Mouse (Mus musculus) CH12.LX (cell line): ENCODE measurements at regions not wholly inside any gene's neighbourhood (a gene's known extent, or its start where the extent isn't known, plus 50 kb on each side); places are given as distances from the start of the nearest gene placed in this dataset.

ENCODE experiments used
- CTCF ChIP-seq, 2 experiments: IDR thresholded peaks in 1 of 2; conservative IDR thresholded peaks in 1 of 2; 2 replicates each; pipeline ENCODE4 v1.5.1; 2011 to 2012; ENCODE audit warnings: low read depth in 2 of 2, low read length in 2 of 2, improper control_type of control experiment in 1 of 2, inconsistent platforms in 1 of 2, mild to moderate bottlenecking in 1 of 2, moderate library complexity in 1 of 2
- E2F4 ChIP-seq: IDR thresholded peaks from 2 replicates; pipeline ENCODE4 v1.6.1; 2011; ENCODE audit warnings: low read depth, low read length, improper control_type of control experiment; ENCODE audit not compliant: insufficient replicate concordance
- HCFC1 ChIP-seq: IDR thresholded peaks from 2 replicates; pipeline ENCODE4 v1.6.1; 2012; ENCODE audit warnings: low read depth, mild to moderate bottlenecking, inconsistent platforms, low read length, improper control_type of control experiment
- KAT2A ChIP-seq: IDR thresholded peaks from 2 replicates; pipeline ENCODE4 v1.6.1; 2012; ENCODE audit warnings: low read length, improper control_type of control experiment, inconsistent platforms; ENCODE audit not compliant: insufficient replicate concordance
- MEF2A ChIP-seq: IDR thresholded peaks from 2 replicates; pipeline ENCODE4 v1.6.1; 2014; ENCODE audit warnings: low read depth, mild to moderate bottlenecking, inconsistent platforms, low read length, improper control_type of control experiment, borderline replicate concordance
- MXI1 ChIP-seq: IDR thresholded peaks from 2 replicates; pipeline ENCODE4 v1.6.1; 2011; ENCODE audit warnings: mild to moderate bottlenecking, low read depth, low read length, improper control_type of control experiment
- POLR2A ChIP-seq: IDR thresholded peaks from 2 replicates; pipeline ENCODE4 v1.6.1; 2011; ENCODE audit warnings: low read depth, mild to moderate bottlenecking, improper control_type of control experiment, low read length
- TCF12 ChIP-seq: IDR thresholded peaks from 2 replicates; pipeline ENCODE4 v1.6.1; 2014; ENCODE audit warnings: low read depth, mild to moderate bottlenecking, inconsistent platforms, low read length, improper control_type of control experiment
- UBTF ChIP-seq: IDR thresholded peaks from 2 replicates; pipeline ENCODE4 v1.6.1; 2012; ENCODE audit warnings: low read depth, mild to moderate bottlenecking, inconsistent platforms, low read length, improper control_type of control experiment, moderate library complexity
- ZC3H11A ChIP-seq: IDR thresholded peaks from 2 replicates; pipeline ENCODE4 v1.6.1; 2012; ENCODE audit warnings: low read depth, mild to moderate bottlenecking, inconsistent platforms, low read length, improper control_type of control experiment
- ZKSCAN1 ChIP-seq: IDR thresholded peaks from 2 replicates; pipeline ENCODE4 v1.6.1; 2012; ENCODE audit warnings: low read depth, inconsistent platforms, low read length, improper control_type of control experiment, borderline replicate concordance
- ZMIZ1 ChIP-seq: IDR thresholded peaks from 2 replicates; pipeline ENCODE4 v1.6.1; 2012; ENCODE audit warnings: low read depth, mild to moderate bottlenecking, inconsistent platforms, low read length, improper control_type of control experiment

GRCm38 (mm10) chr11:89185862-89186261, 112.2 kb downstream of the Gm525 start:
- TF ChIP-seq ZC3H11A (no peak), MEF2A (no peak), ZKSCAN1 (no peak), POLR2A (no peak), HCFC1 (no peak), CTCF (conservative IDR thresholded peaks at IDR 0.05 in 1 of 2, IDR thresholded peaks at IDR 0.05 in 1 of 2; ENCODE audit: low read depth in 2 of 2, low read length in 2 of 2) (no peak), UBTF (no peak), ZMIZ1 (no peak), E2F4 (no peak), KAT2A (no peak), TCF12 (no peak), MXI1 (no peak)
